Mouse (Mus musculus) thymus, postnatal 25 days (tissue): ENCODE results near the gene Hspd1.
A peak's percentile ranks its signal among the peaks of the same experiment; 100 is the strongest.

Experiments used
- DNase-seq: peaks from one replicate; pipeline ENCODE4 v3.0.0; 2022

Hspd1 gene

GRCm38 (mm10) chr1:55031026-55031779 is 56.8 kb downstream of the Hspd1 start:
- DNase-seq = no peak

DNA sequence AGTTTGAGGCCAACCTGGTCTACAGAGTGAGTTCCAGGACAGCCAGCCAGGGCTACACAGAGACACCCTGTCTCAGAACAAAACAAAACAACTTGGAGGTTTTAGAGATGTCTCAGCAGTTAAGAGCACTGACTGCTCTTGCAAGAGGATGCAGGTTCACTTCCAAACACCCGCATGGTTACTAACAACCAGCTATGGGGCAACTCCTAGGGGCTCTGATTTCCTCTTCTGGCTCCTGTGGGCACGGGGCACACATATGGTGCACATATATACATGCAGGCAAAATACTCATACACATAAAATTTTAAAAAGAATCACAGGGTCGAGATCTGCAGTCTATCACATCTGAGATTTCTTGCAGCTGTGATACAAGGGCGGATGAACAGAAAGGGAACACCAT is 58.6 kb downstream of the Hspd1 start:
- DNase-seq = no peak

GRCm38 (mm10) chr1:55028512-55029249 is 59.4 kb downstream of the Hspd1 start:
- peak; percentile 64 for DNase-seq

- DNase-seq = no peak
Measured at GRCm38 (mm10) chr1:55027966-55028365, 60.1 kb downstream of the Hspd1 start.
